Mouse (Mus musculus) thymus, adult 2 months (tissue): ENCODE results near the gene Parp16. TPM values are rescaled to one million over a fixed set of nuclear protein-coding genes. Genes with fewer than 3 reads are reported as not detected.

Source experiments
- DNase-seq: peaks from one replicate; pipeline ENCODE4 v3.0.0; 2021
- H3K27ac ChIP-seq: fragments of 200-500 bp; 2 replicates; pipeline ENCODE4 v1.5.1; 2012; ENCODE audit warnings: low read length, control low read depth; ENCODE audit not compliant: control insufficient read depth, insufficient read depth
- H3K27me3 ChIP-seq: fragments of 200-500 bp; 2 replicates; pipeline ENCODE4 v1.6.1; 2012; ENCODE audit warnings: mild to moderate bottlenecking, low read length, moderate library complexity, mixed read lengths; ENCODE audit not compliant: control insufficient read depth, insufficient read depth
- H3K36me3 ChIP-seq: fragments of 200-500 bp; 2 replicates; pipeline ENCODE4 v1.6.1; 2012; ENCODE audit warnings: mild to moderate bottlenecking, low read length, moderate library complexity; ENCODE audit not compliant: control insufficient read depth, insufficient read depth
- H3K4me1 ChIP-seq: fragments of 200-500 bp; replicated peaks from 2 replicates; pipeline ENCODE4 v1.6.1; 2012; ENCODE audit warnings: low read length; ENCODE audit not compliant: control insufficient read depth, insufficient read depth
- H3K4me3 ChIP-seq: fragments of 200-500 bp; 2 replicates; pipeline ENCODE4 v1.5.1; 2012; ENCODE audit warnings: mild to moderate bottlenecking, low read length, control low read depth, moderate library complexity; ENCODE audit not compliant: control insufficient read depth, insufficient read depth
- CTCF ChIP-seq: fragments of 200-500 bp; IDR thresholded peaks from 2 replicates; pipeline ENCODE4 v1.5.1; 2012; ENCODE audit warnings: mild to moderate bottlenecking, control low read depth, low read length, moderate library complexity, borderline replicate concordance; ENCODE audit not compliant: control insufficient read depth, poor library complexity, insufficient read depth; ENCODE audit errors: extremely low read depth
- POLR2A ChIP-seq: fragments of 200-500 bp; IDR thresholded peaks from 2 replicates; pipeline ENCODE4 v1.6.1; 2012; ENCODE audit warnings: mild to moderate bottlenecking, low read length, control low read depth, moderate library complexity; ENCODE audit not compliant: control insufficient read depth, poor library complexity, insufficient read depth; ENCODE audit errors: extremely low read depth
- WGBS: fragments of 180-500 bp; shearing (Covaris S2); methylation state at CpG from one replicate; pipeline ENCODE4 v1.1.7; 2018; 5-methylcytosine and 5-hydroxymethylcytosine counted together
- polyA plus RNA-seq: library from polyadenylated mRNA; depleted of rRNA; stranded (reverse); fragments of >200 nt; gene quantifications from 2 replicates; pipeline ENCODE4 v1.2.3, GENCODE M21; 2012

Parp16 gene
- polyA plus RNA-seq, 1 experiment = 9.3 TPM

GRCm38 (mm10) chr9:65234734-65235133 is 39.6 kb downstream of the Parp16 start:
- 95% methylated on average over 3 of the region's 3 CpGs for WGBS
- TF ChIP-seq POLR2A (no peak), CTCF (no peak)
- DNase-seq = no peak
- H3K4me3 ChIP-seq = no peak overlapping the region
- no peaks in the 10 kb centered on the region for H3K36me3 ChIP-seq
- peaks cover 35% of the 10 kb centered on the region for H3K4me1 ChIP-seq
- H3K27me3 ChIP-seq = no peaks in the 10 kb centered on the region
- H3K27ac ChIP-seq = no peak overlapping the region

GRCm38 (mm10) chr9:65235601-65236000 is 40.4 kb downstream of the Parp16 start:
- no peak overlapping the region for H3K4me3 ChIP-seq
- H3K27me3 ChIP-seq = no peaks in the 10 kb centered on the region
- no peak overlapping the region for H3K27ac ChIP-seq
- no peak for DNase-seq
- no peaks in the 10 kb centered on the region for H3K36me3 ChIP-seq
- TF ChIP-seq CTCF (no peak), POLR2A (no peak)
- peaks cover 35% of the 10 kb centered on the region for H3K4me1 ChIP-seq
- 4% methylated on average over 1 of the region's 1 CpGs for WGBS

DNA sequence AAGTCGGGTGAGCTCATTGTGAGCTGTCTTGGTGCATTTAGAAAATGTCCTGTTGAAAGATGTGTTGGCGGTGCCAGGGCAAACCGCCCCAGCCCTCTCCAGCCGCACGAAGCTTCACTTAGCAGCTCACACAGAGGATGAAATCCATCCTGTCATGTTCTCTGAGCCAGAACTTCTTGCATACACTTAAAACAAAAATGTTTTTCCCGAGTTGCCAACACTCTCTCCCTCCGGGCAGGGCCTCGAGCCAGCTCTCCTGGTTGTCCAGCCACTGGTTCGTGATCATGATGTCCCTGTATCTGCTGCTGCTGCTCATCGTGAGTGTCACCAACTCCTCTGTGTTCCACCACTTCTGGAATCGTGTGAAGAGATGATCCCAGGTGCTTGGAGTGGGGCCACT is 42.5 kb downstream of the Parp16 start:
- H3K27ac ChIP-seq = peak overlapping the region; percentile 44; the same call in 1 of the 2 replicates
- WGBS = 93% methylated on average over 11 of the region's 11 CpGs
- no peaks in the 10 kb centered on the region for H3K36me3 ChIP-seq
- TF ChIP-seq CTCF (no peak), POLR2A (no peak)
- peaks cover 23% of the 10 kb centered on the region for H3K4me1 ChIP-seq
- no peak for DNase-seq
- H3K27me3 ChIP-seq = no peaks in the 10 kb centered on the region
- no peak overlapping the region for H3K4me3 ChIP-seq

GRCm38 (mm10) chr9:65238191-65238760 is 43.1 kb downstream of the Parp16 start:
- no peak for TF ChIP-seq CTCF
- no peak for TF ChIP-seq POLR2A
- peaks cover 20% of the 10 kb centered on the region for H3K4me1 ChIP-seq
- H3K27ac ChIP-seq = peak overlapping the region; percentile 44
- no peak overlapping the region for H3K4me3 ChIP-seq
- 59% methylated on average over 13 of the region's 13 CpGs for WGBS
- peak; percentile 36 for DNase-seq
- H3K27me3 ChIP-seq = no peaks in the 10 kb centered on the region
- no peaks in the 10 kb centered on the region for H3K36me3 ChIP-seq

GRCm38 (mm10) chr9:65239176-65239575 is 44.0 kb downstream of the Parp16 start:
- Histone ChIP-seq H3K27me3 (no peaks in the 10 kb centered on the region), H3K4me1 (peaks cover 20% of the 10 kb centered on the region), H3K4me3 (no peak overlapping the region), H3K36me3 (no peaks in the 10 kb centered on the region), H3K27ac (no peak overlapping the region)
- 97% methylated on average over 4 of the region's 4 CpGs for WGBS
- no peak for DNase-seq
- TF ChIP-seq CTCF (no peak), POLR2A (no peak)

GRCm38 (mm10) chr9:65239731-65240130 is 44.6 kb downstream of the Parp16 start:
- no peaks in the 10 kb centered on the region for H3K27me3 ChIP-seq
- 93% methylated on average over 5 of the region's 5 CpGs for WGBS
- TF ChIP-seq POLR2A (no peak), CTCF (no peak)

GRCm38 (mm10) chr9:65240587-65240986 is 45.4 kb downstream of the Parp16 start:
- peaks cover 20% of the 10 kb centered on the region for H3K4me1 ChIP-seq
- WGBS = 99% methylated on average over 3 of the region's 3 CpGs
- H3K4me3 ChIP-seq = no peak overlapping the region
- DNase-seq = no peak
- TF ChIP-seq POLR2A (no peak), CTCF (no peak)
- H3K36me3 ChIP-seq = no peaks in the 10 kb centered on the region
- no peak overlapping the region for H3K27ac ChIP-seq
- H3K27me3 ChIP-seq = no peaks in the 10 kb centered on the region

More at GRCm38 (mm10) chr9:65239731-65240130, 44.6 kb downstream of the Parp16 start:
- Histone ChIP-seq H3K4me3 (no peak overlapping the region), H3K4me1 (peaks cover 20% of the 10 kb centered on the region), H3K27ac (no peak overlapping the region), H3K36me3 (no peaks in the 10 kb centered on the region)
- DNase-seq = no peak
